Mouse (Mus musculus): ENCODE results near the gene Lrfn2.

GRCm38 (mm10) chr17:49016229-49016628, 84.0 kb downstream of the Lrfn2 start:
- TF ChIP-seq CTCF (conservative IDR thresholded peaks at IDR 0.05 in 1 of 2, IDR thresholded peaks at IDR 0.05 in 1 of 2; ENCODE audit: low read depth in 2 of 2, low read length in 2 of 2) = no peak
- TF ChIP-seq MAX (IDR thresholded peaks at IDR 0.05; ENCODE audit: low read length) = no peak
- TF ChIP-seq POLR2A (IDR thresholded peaks at IDR 0.05; ENCODE audit: low read depth, low read length) = no peak
- no peak for TF ChIP-seq ZC3H11A (IDR thresholded peaks at IDR 0.05; ENCODE audit: low read depth, low read length)
- no peak for TF ChIP-seq MYC (IDR thresholded peaks at IDR 0.05; ENCODE audit: low read depth, low read length)
- no peak for TF ChIP-seq RAD21 (IDR thresholded peaks at IDR 0.05; ENCODE audit: low read depth, low read length)
- TF ChIP-seq TCF12 (IDR thresholded peaks at IDR 0.05; ENCODE audit: low read depth, low read length) = no peak
- no peak for TF ChIP-seq EP300 (IDR thresholded peaks at IDR 0.05; ENCODE audit: low read length)
- TF ChIP-seq MAZ (IDR thresholded peaks at IDR 0.05; ENCODE audit: low read depth, low read length) = no peak
- no peak for TF ChIP-seq HCFC1 (IDR thresholded peaks at IDR 0.05; ENCODE audit: low read depth, low read length)
- no peak for TF ChIP-seq USF1 (IDR thresholded peaks at IDR 0.05; ENCODE audit: low read depth, low read length)
- no peak for TF ChIP-seq ZNF384 (IDR thresholded peaks at IDR 0.05; ENCODE audit: low read depth, low read length)
- no peak for TF ChIP-seq RCOR1 (conservative IDR thresholded peaks at IDR 0.05; ENCODE audit: low read depth, low read length)
- TF ChIP-seq ETS1 (conservative IDR thresholded peaks at IDR 0.05; ENCODE audit: low read depth, low read length) = no peak
